Mouse (Mus musculus) embryonic facial prominence, embryonic 10.5 days (tissue): Measurements from ENCODE around the gene Mtm1. TPM values are rescaled to one million over a fixed set of nuclear protein-coding genes. Genes with fewer than 3 reads are reported as not detected.

ENCODE experiments used
- DNase-seq: peaks from one replicate; pipeline ENCODE4 v3.0.0-alpha.2; 2017; ENCODE audit warnings: low spot score
- H3K27ac ChIP-seq: fragments of 300-500 bp; sonication (generic); replicated peaks from 2 replicates; pipeline ENCODE4 v1.5.1; 2016; ENCODE audit warnings: mild to moderate bottlenecking
- H3K27me3 ChIP-seq: fragments of 300-500 bp; sonication (generic); replicated peaks from 2 replicates; pipeline ENCODE4 v1.6.1; 2016; ENCODE audit warnings: low read depth, mild to moderate bottlenecking; ENCODE audit not compliant: poor library complexity, severe bottlenecking
- H3K36me3 ChIP-seq: fragments of 300-500 bp; sonication (generic); replicated peaks from 2 replicates; pipeline ENCODE4 v1.6.1; 2016; ENCODE audit warnings: mild to moderate bottlenecking, moderate library complexity
- H3K4me1 ChIP-seq: fragments of 300-500 bp; sonication (generic); 2 replicates; pipeline ENCODE4 v1.6.1; 2016
- H3K4me3 ChIP-seq: fragments of 300-500 bp; sonication (generic); 2 replicates; pipeline ENCODE4 v1.5.1; 2016; ENCODE audit warnings: mild to moderate bottlenecking, moderate library complexity
- H3K9me3 ChIP-seq: fragments of 300-500 bp; sonication (generic); 2 replicates; pipeline ENCODE4 v1.6.1; 2016; ENCODE audit warnings: mild to moderate bottlenecking
- WGBS: fragments of 180-500 bp; shearing (Covaris S2); methylation state at CpG from one replicate; pipeline ENCODE4 v1.1.7; 2016; 5-methylcytosine and 5-hydroxymethylcytosine counted together
- polyA plus RNA-seq: library from polyadenylated mRNA; unstranded; fragments of >200 nt; fragmentation: Nextera tagmentation; extraction: Ambion mirVana; gene quantifications from 2 replicates; pipeline ENCODE4 v1.2.1, GENCODE M21; 2016

The Mtm1 gene
- polyA plus RNA-seq = 2.3 and 2.7 TPM in 2 replicates

DNA sequence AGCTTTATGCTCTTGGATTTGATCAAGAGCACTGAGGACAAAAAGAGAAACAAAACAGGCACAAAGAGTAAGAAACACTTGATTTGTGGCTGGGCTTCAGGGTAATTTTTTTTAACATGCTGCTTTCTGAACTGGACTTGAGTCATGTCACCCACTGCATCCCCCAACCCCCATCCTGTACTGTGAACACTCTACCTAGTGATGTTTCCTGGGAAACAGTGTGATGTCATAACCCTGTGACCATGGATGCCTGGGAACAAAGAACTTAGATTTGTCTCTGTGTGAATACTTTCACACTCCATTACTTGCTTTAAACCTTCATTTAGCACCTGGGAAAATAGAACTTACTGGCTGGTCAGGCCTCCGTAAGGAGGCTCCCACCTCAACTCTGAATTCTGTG lies at the start of gene Mtm1:
TSS of gene Mtm1 (plus strand) at position 301 of the 400 bp plus-strand sequence.
- Histone ChIP-seq H3K4me1 (no peaks in the 10 kb centered on the region), H3K27ac (no peak within 1 kb of the TSS), H3K27me3 (peaks cover 14% of the 10 kb centered on the region), H3K4me3 (no peak within 1 kb of the TSS), H3K9me3 (no peaks in the 10 kb centered on the region), H3K36me3 (no peaks in the 10 kb centered on the region)
- DNase-seq = no peak
- 84% methylated on average over 1 of the region's 1 CpGs for WGBS

GRCm38 (mm10) chrX:71181526-71181925 lies 29.0 kb upstream of the Mtm1 start:
- Histone ChIP-seq H3K27me3 (peaks cover 36% of the 10 kb centered on the region), H3K4me1 (no peaks in the 10 kb centered on the region), H3K4me3 (no peak overlapping the region), H3K36me3 (no peaks in the 10 kb centered on the region), H3K9me3 (no peaks in the 10 kb centered on the region), H3K27ac (no peak overlapping the region)
- DNase-seq = no peak
- 88% methylated on average over 3 of the region's 3 CpGs for WGBS

DNA sequence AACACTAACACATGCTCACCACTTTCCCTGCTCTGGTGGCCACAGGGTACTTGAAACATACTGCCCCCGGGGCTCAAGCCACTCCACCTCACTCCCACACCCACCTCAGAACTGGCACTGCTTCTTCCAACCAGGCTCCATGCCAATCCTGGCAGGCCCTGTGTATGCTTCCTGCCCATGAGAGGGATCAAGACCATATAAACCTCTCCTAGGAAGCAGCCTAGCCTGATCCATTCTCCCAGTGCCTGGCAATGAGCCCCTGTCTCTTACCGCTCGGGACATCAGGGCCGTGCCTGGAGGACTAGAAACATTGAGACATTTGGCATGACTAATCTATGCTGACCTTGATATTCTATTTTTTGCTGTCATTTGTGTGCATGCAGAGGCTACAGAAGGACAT lies 26.9 kb upstream of the Mtm1 start:
- H3K4me1 ChIP-seq = no peaks in the 10 kb centered on the region
- H3K9me3 ChIP-seq = no peaks in the 10 kb centered on the region
- H3K27me3 ChIP-seq = peaks cover 50% of the 10 kb centered on the region
- no peaks in the 10 kb centered on the region for H3K36me3 ChIP-seq
- H3K27ac ChIP-seq = no peak overlapping the region
- DNase-seq = no peak
- 95% methylated on average over 4 of the region's 4 CpGs for WGBS
- H3K4me3 ChIP-seq = no peak overlapping the region

DNA sequence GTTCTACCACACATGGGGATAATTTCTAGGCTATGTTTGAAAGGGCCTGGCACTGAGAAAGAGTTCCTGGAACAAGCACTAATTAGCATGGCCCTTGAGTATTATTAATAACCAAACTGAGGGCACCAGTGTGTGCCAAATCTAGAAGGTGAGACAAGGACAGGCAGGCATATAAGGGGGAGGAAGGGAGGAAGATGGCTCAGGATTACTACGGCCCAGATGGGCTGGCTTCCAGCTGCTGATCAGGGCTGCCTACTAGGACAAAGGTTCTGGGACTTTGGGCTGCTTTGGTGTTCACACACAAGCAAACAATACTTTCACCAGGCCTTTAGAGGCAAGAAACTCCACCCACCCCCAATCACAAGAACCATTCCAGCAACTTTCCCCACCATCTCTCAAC lies 24.2 kb upstream of the Mtm1 start:
- H3K27me3 ChIP-seq = peaks cover 58% of the 10 kb centered on the region
- 100% methylated on average over 1 of the region's 1 CpGs for WGBS
- H3K4me3 ChIP-seq = no peak overlapping the region
- H3K9me3 ChIP-seq = no peaks in the 10 kb centered on the region
- H3K4me1 ChIP-seq = no peaks in the 10 kb centered on the region
- H3K27ac ChIP-seq = no peak overlapping the region
- H3K36me3 ChIP-seq = no peaks in the 10 kb centered on the region
- DNase-seq = no peak

GRCm38 (mm10) chrX:71204776-71205175 lies 5.8 kb upstream of the Mtm1 start:
- WGBS = 70% methylated on average over 2 of the region's 2 CpGs
- Histone ChIP-seq H3K27ac (no peak overlapping the region), H3K4me1 (no peaks in the 10 kb centered on the region), H3K4me3 (no peak overlapping the region), H3K36me3 (no peaks in the 10 kb centered on the region), H3K27me3 (peaks cover 18% of the 10 kb centered on the region), H3K9me3 (no peaks in the 10 kb centered on the region)
- DNase-seq = no peak

DNA sequence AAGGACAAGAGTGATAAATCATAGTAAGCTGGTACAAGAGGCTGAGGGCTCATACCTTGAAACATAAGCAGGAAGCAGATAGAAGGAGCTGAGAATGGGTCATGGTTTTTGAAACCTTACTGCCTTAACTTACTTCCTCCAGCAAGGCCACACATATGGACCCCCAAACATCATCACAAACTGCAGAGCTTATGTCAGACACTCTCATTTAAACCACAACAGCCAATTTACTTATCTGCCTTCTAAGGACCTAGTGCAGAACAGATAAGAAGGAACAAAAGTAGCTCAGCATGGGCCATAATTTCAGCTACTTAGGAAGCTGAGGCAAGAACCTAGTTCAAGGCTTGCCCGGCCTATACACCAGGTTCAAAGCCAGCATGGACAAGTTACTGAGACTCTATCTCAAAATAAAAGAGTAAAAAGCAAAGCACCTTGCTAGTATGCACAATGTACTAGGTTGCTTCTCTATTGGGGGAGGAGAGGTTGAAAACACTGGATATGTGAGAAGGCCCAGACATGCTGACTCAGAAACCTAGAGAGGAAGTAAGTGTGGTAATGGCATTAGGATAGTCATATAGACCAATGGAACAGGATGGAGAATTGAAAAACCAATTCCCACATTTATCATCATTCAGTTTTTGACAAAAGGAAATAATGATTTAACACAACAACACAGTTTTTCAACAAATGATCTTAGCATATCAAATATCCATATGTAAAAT lies 4.6 kb upstream of the Mtm1 start:
- Histone ChIP-seq H3K27ac (no peak overlapping the region), H3K36me3 (no peaks in the 10 kb centered on the region), H3K9me3 (no peaks in the 10 kb centered on the region), H3K4me3 (no peak overlapping the region), H3K4me1 (no peaks in the 10 kb centered on the region), H3K27me3 (peaks cover 15% of the 10 kb centered on the region)
- WGBS = 92% methylated on average over 1 of the region's 1 CpGs
- no peak for DNase-seq

DNA sequence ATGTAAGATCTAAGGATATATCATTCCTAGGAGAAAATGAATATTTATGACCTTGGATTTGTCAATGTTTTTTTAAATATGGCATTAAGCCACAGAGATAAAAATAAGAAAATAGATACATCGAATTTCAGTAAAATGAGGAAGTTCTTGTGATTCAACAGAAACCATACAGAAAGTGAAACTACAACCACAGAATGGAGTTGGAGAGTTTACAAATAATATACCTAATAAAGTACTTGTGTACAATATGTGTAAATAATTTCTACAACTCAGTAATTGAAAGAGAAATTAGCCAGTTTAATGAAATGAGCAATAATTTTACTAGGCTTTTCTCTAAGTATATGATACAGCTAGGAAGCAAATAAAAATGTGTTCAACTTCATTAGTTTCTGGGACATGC lies 4.0 kb upstream of the Mtm1 start:
- no peaks in the 10 kb centered on the region for H3K9me3 ChIP-seq
- H3K4me1 ChIP-seq = no peaks in the 10 kb centered on the region
- WGBS = 81% methylated on average over 1 of the region's 1 CpGs
- peaks cover 15% of the 10 kb centered on the region for H3K27me3 ChIP-seq
- H3K27ac ChIP-seq = no peak overlapping the region
- no peak for DNase-seq
- no peaks in the 10 kb centered on the region for H3K36me3 ChIP-seq
- no peak overlapping the region for H3K4me3 ChIP-seq

DNA sequence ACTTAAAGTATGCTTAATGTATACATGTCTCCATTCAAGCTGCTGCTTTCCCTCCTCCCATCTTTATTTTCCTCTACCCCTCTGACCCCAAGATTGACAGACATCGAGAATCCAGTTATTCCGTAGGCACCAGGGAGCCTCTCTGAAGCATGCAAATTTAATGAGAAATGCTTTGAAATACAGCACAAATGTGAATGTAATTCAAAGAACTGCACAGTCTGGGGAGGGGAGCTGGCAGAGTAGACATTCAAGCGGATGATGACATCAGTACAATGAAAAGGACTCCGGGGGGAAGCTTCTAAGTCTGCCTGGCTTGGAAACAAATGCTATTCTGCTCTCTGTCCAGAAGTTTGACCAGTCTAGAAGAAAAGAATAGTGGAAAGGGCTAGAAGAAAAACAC lies 2.3 kb downstream of the Mtm1 start:
- no peak for DNase-seq
- H3K4me1 ChIP-seq = no peaks in the 10 kb centered on the region
- 75% methylated on average over 4 of the region's 4 CpGs for WGBS
- H3K9me3 ChIP-seq = no peaks in the 10 kb centered on the region
- no peaks in the 10 kb centered on the region for H3K36me3 ChIP-seq
- H3K4me3 ChIP-seq = no peak overlapping the region
- H3K27me3 ChIP-seq = peaks cover 21% of the 10 kb centered on the region
- H3K27ac ChIP-seq = no peak overlapping the region

DNA sequence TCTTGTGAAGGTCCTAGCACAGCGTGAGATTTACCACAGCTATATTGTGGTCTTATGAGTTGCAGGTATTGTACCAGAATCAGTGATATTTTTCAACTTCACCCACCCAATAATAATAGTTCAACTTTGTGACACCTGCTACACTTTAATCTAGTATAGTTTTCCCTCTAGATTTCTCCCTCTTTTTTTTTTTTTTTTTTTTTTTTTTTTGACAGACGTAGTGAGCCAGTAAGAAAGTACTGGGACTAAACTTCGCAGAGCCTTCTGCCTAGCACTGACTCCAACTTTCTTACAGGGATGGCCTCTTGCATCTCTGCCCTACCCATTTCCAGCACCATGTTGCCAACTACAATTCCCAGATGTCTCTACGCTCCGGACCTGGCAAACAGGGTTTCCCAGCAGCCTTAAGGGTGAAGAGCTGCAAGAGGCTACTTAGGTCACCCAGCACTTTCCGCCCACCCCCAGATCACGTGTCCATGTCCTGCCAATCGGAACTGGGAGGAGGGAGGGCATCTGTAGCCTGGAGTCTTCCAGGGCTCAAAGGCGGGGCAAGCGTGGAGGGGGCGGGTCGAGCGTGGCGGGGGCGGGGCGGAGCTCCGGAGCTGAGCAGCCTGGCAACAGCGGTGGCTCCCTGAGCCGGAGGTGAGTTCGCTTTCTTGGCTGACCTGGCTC lies 4.0 kb downstream of the Mtm1 start:
- H3K4me1 ChIP-seq = no peaks in the 10 kb centered on the region
- 28% methylated on average over 20 of the region's 20 CpGs for WGBS
- no peaks in the 10 kb centered on the region for H3K9me3 ChIP-seq
- DNase-seq = peak; percentile 90
- no peaks in the 10 kb centered on the region for H3K36me3 ChIP-seq
- H3K27me3 ChIP-seq = peaks cover 21% of the 10 kb centered on the region
- H3K27ac ChIP-seq = no peak overlapping the region
- H3K4me3 ChIP-seq = peak overlapping the region; percentile 61

DNA sequence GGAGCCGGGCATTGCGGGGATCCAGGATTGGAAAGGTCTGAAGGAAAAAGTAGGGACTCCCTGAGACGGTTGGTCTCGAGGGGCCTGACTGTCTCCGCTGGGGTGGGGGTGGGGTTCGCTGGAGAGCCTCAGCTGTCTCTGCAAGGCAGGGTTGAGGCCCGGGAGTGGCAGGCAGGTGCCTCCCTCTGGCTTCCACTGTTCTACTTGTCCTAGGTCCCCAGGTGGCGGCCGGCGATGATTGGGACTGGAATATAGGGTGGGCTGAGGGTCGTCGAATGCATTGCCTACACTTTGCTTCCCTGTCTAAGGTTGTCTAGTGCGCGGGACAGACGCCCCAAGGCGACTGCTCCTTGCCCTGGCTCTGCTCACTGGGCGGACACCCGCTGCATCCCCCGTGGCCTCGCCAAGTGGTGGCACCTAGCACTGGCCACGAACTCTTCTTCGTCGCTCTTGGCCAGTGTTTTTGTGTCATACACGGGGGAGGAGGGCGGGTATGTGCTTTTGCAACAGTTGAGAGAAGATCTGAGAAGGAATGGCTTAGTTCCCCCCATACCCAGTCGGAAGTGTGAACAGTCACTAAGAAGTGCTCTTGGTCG lies 4.6 kb downstream of the Mtm1 start:
- 0 out of 2 replicates have a peak overlapping the region, but pooled peaks have one; percentile 10 for H3K27ac ChIP-seq
- 20% methylated on average over 27 of the region's 27 CpGs for WGBS
- H3K27me3 ChIP-seq = peaks cover 21% of the 10 kb centered on the region
- no peak for DNase-seq
- no peaks in the 10 kb centered on the region for H3K36me3 ChIP-seq
- no peaks in the 10 kb centered on the region for H3K4me1 ChIP-seq
- no peaks in the 10 kb centered on the region for H3K9me3 ChIP-seq
- peak overlapping the region; percentile 61 for H3K4me3 ChIP-seq

- no peak overlapping the region for H3K4me3 ChIP-seq
- WGBS = 94% methylated on average over 2 of the region's 2 CpGs
- no peak for DNase-seq
- no peaks in the 10 kb centered on the region for H3K36me3 ChIP-seq
- peaks cover 21% of the 10 kb centered on the region for H3K27me3 ChIP-seq
- H3K9me3 ChIP-seq = no peaks in the 10 kb centered on the region
- H3K27ac ChIP-seq = no peak overlapping the region
- no peaks in the 10 kb centered on the region for H3K4me1 ChIP-seq
Measured at GRCm38 (mm10) chrX:71216879-71217278, 6.3 kb downstream of the Mtm1 start.

DNA sequence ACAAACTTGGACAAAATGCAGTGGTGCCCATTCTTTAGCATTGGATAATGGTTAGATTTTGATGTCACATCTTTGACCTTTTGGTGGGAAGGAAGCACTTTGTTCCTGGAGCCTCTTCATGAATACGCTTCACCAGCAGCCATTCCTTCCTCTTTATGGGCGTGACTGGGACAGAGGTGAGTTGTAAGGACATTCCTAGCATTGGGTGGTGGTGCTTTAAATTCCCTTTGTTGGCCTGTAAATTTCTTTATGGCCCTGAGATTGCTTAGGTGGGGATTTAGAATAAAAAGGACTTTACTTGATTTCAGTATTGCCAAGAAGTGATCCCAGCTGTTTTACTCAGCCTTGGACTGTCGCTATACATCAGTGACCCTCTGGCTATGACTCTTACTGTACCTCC lies 8.3 kb downstream of the Mtm1 start:
- DNase-seq = no peak
- Histone ChIP-seq H3K27me3 (peaks cover 21% of the 10 kb centered on the region), H3K4me1 (no peaks in the 10 kb centered on the region), H3K9me3 (no peaks in the 10 kb centered on the region), H3K36me3 (no peaks in the 10 kb centered on the region), H3K4me3 (no peak overlapping the region), H3K27ac (no peak overlapping the region)
- 89% methylated on average over 3 of the region's 3 CpGs for WGBS

GRCm38 (mm10) chrX:71220896-71221295 lies 10.3 kb downstream of the Mtm1 start:
- H3K4me3 ChIP-seq = no peak overlapping the region
- DNase-seq = no peak
- no peaks in the 10 kb centered on the region for H3K9me3 ChIP-seq
- 66% methylated on average over 3 of the region's 3 CpGs for WGBS
- H3K4me1 ChIP-seq = no peaks in the 10 kb centered on the region
- peaks cover 10% of the 10 kb centered on the region for H3K27me3 ChIP-seq
- no peaks in the 10 kb centered on the region for H3K36me3 ChIP-seq
- H3K27ac ChIP-seq = no peak overlapping the region
